Mouse (Mus musculus): ENCODE measurements around the gene Alox15. TPM values are rescaled to one million over a fixed set of nuclear protein-coding genes. Genes with fewer than 3 reads are reported as not detected.

The Alox15 gene
- polyA plus RNA-seq (2014; fragmentation: Nextera tagmentation; extraction: Ambion mirVana): 1.0 and 2.1 TPM in 2 replicates

DNA sequence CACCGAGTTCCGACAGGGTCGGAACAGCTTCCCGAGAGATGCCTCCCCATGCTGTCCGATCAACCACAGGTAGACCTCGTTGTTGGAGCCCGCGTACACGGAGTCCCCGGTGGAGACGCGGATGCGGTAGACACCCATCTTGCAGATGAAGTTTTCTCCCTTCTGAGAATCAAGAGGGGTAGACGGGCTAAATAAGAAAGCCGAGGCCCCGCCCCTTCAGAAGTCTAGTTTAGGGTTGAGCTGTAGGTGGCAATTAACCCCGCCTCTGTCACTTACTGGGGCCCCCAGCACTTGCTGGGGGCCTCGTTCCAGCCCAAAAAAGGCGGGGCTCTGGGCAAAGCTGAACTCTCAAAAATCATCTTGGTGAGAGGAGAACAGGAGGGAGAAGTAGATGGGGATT, at the start of gene Alox15:
Gene Alox15, minus strand, starts transcription at position 164 of the 400 bp plus-strand sequence.
- Histone ChIP-seq H3K4me1 (replicated peaks; ENCODE audit: control insufficient read depth, insufficient read depth, low read length) (peaks cover 7% of the 10 kb centered on the region), H3K4me3 (ENCODE audit: low read depth, low read length) (peak within 1 kb of the TSS; percentile 37), H3K36me3 (ENCODE audit: control insufficient read depth, insufficient read depth, low read length) (no peaks in the 10 kb centered on the region), H3K9me3 (ENCODE audit: control insufficient read depth, low read length) (no peaks in the 10 kb centered on the region), H3K27me3 (replicated peaks; ENCODE audit: control insufficient read depth, insufficient read depth, low read length) (peaks cover 56% of the 10 kb centered on the region), H3K27ac (ENCODE audit: low read depth, low read length) (no peak within 1 kb of the TSS), H3K9ac (ENCODE audit: low read depth, low read length) (no peak within 1 kb of the TSS), H3K4me2 (peak within 1 kb of the TSS; percentile 72)
- DNase-seq (ENCODE audit: low spot score) (no peak), ATAC-seq (replicated peaks; ENCODE audit: low FRiP score) (no peak)
- under 1% methylated on average over 19 of the region's 19 CpGs for WGBS

DNA sequence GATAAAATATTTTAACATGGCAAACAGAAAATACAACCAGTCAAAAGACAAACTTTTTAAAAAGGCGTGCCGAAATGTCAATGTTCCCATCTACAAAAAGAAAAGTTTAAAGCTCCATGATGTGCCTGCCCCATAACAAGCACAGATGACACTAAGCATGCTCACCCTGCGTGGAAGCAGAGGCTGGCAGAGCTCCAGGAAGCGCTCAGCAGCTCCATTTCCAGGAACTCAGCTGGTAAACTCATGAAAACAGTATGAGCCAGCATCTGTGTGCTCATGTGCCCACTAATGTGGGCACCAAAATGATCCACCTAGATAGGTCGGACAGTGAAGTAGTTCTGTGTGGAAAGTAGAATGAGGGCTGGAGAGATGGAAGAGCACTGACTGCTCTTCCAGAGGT, 37.6 kb upstream of the Alox15 start:
- Histone ChIP-seq H3K4me3 (ENCODE audit: low read depth, low read length) (no peak overlapping the region), H3K27me3 (replicated peaks; ENCODE audit: control insufficient read depth, insufficient read depth, low read length) (no peaks in the 10 kb centered on the region), H3K9me3 (ENCODE audit: control insufficient read depth, low read length) (no peaks in the 10 kb centered on the region), H3K9ac (ENCODE audit: low read depth, low read length) (no peak overlapping the region), H3K36me3 (ENCODE audit: control insufficient read depth, insufficient read depth, low read length) (peaks cover 14% of the 10 kb centered on the region), H3K4me2 (no peak overlapping the region), H3K27ac (ENCODE audit: low read depth, low read length) (no peak overlapping the region), H3K4me1 (replicated peaks; ENCODE audit: control insufficient read depth, insufficient read depth, low read length) (no peaks in the 10 kb centered on the region)
- ATAC-seq (replicated peaks; ENCODE audit: low FRiP score): no peak
- peak; percentile 21 for DNase-seq (ENCODE audit: low spot score)
- WGBS: 87% methylated on average over 5 of the region's 5 CpGs

GRCm38 (mm10) chr11:70387436-70387835, 35.6 kb upstream of the Alox15 start:
- Histone ChIP-seq H3K36me3 (ENCODE audit: control insufficient read depth, insufficient read depth, low read length) (0 out of 2 replicates have a peak, but pooled peaks cover 2% of the 10 kb centered on the region), H3K4me3 (ENCODE audit: low read depth, low read length) (no peak overlapping the region), H3K4me2 (no peak overlapping the region), H3K9ac (ENCODE audit: low read depth, low read length) (no peak overlapping the region), H3K27me3 (replicated peaks; ENCODE audit: control insufficient read depth, insufficient read depth, low read length) (no peaks in the 10 kb centered on the region), H3K27ac (ENCODE audit: low read depth, low read length) (no peak overlapping the region), H3K9me3 (ENCODE audit: control insufficient read depth, low read length) (no peaks in the 10 kb centered on the region), H3K4me1 (replicated peaks; ENCODE audit: control insufficient read depth, insufficient read depth, low read length) (no peaks in the 10 kb centered on the region)
- ATAC-seq (replicated peaks; ENCODE audit: low FRiP score) (no peak), DNase-seq (ENCODE audit: low spot score) (peak; percentile 29)
- 75% methylated on average over 5 of the region's 5 CpGs for WGBS

GRCm38 (mm10) chr11:70384136-70384535, 32.3 kb upstream of the Alox15 start:
- Histone ChIP-seq H3K9ac (ENCODE audit: low read depth, low read length) (no peak overlapping the region), H3K4me3 (ENCODE audit: low read depth, low read length) (no peak overlapping the region), H3K27me3 (replicated peaks; ENCODE audit: control insufficient read depth, insufficient read depth, low read length) (no peaks in the 10 kb centered on the region), H3K9me3 (ENCODE audit: control insufficient read depth, low read length) (no peaks in the 10 kb centered on the region), H3K4me2 (no peak overlapping the region), H3K27ac (ENCODE audit: low read depth, low read length) (no peak overlapping the region), H3K36me3 (ENCODE audit: control insufficient read depth, insufficient read depth, low read length) (no peaks in the 10 kb centered on the region), H3K4me1 (replicated peaks; ENCODE audit: control insufficient read depth, insufficient read depth, low read length) (no peaks in the 10 kb centered on the region)
- 87% methylated on average over 3 of the region's 3 CpGs for WGBS
- no peak for DNase-seq (ENCODE audit: low spot score)
- ATAC-seq (replicated peaks; ENCODE audit: low FRiP score): no peak

DNA sequence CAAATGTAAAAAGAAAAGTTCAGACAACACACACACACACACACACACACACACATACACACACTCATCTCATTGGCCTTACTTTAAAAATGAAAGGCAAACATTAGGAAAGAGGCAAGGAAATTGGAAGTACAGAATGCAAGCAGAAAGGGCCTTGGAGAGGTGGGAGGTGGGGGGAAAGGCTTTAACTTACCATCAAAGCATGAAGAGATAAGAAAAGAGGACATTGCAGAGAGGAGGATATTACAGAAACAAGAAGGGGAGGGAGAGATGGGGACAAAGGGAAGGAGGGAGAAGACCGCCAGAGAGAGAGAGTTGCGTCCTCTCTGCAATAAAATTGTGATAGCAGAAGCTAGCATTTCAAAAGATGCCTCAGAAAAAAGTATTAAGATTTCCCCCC, 29.5 kb upstream of the Alox15 start:
- ATAC-seq (replicated peaks; ENCODE audit: low FRiP score) (no peak), DNase-seq (ENCODE audit: low spot score) (peak; percentile 8)
- no peaks in the 10 kb centered on the region for H3K36me3 ChIP-seq (ENCODE audit: control insufficient read depth, insufficient read depth, low read length)
- no peak overlapping the region for H3K27ac ChIP-seq (ENCODE audit: low read depth, low read length)
- H3K4me3 ChIP-seq (ENCODE audit: low read depth, low read length): no peak overlapping the region
- 64% methylated on average over 2 of the region's 2 CpGs for WGBS
- H3K4me1 ChIP-seq (replicated peaks; ENCODE audit: control insufficient read depth, insufficient read depth, low read length): no peaks in the 10 kb centered on the region
- H3K9ac ChIP-seq (ENCODE audit: low read depth, low read length): no peak overlapping the region
- no peaks in the 10 kb centered on the region for H3K27me3 ChIP-seq (replicated peaks; ENCODE audit: control insufficient read depth, insufficient read depth, low read length)
- no peaks in the 10 kb centered on the region for H3K9me3 ChIP-seq (ENCODE audit: control insufficient read depth, low read length)
- no peak overlapping the region for H3K4me2 ChIP-seq

- ATAC-seq (replicated peaks; ENCODE audit: low FRiP score): no peak
- no peaks in the 10 kb centered on the region for H3K4me1 ChIP-seq (replicated peaks; ENCODE audit: control insufficient read depth, insufficient read depth, low read length)
Observed at GRCm38 (mm10) chr11:70380478-70381005, 28.7 kb upstream of the Alox15 start.

GRCm38 (mm10) chr11:70376054-70376453, 24.2 kb upstream of the Alox15 start:
- WGBS: 46% methylated on average over 6 of the region's 6 CpGs
- no peak overlapping the region for H3K27ac ChIP-seq (ENCODE audit: low read depth, low read length)
- no peak overlapping the region for H3K9ac ChIP-seq (ENCODE audit: low read depth, low read length)
- no peak overlapping the region for H3K4me3 ChIP-seq (ENCODE audit: low read depth, low read length)
- H3K4me1 ChIP-seq (replicated peaks; ENCODE audit: control insufficient read depth, insufficient read depth, low read length): no peaks in the 10 kb centered on the region
- DNase-seq (ENCODE audit: low spot score) (peak; percentile 22), ATAC-seq (replicated peaks; ENCODE audit: low FRiP score) (no peak)
- no peaks in the 10 kb centered on the region for H3K36me3 ChIP-seq (ENCODE audit: control insufficient read depth, insufficient read depth, low read length)
- no peak overlapping the region for H3K4me2 ChIP-seq
- no peaks in the 10 kb centered on the region for H3K9me3 ChIP-seq (ENCODE audit: control insufficient read depth, low read length)
- no peaks in the 10 kb centered on the region; the same call in 1 of the 2 replicates for H3K27me3 ChIP-seq (replicated peaks; ENCODE audit: control insufficient read depth, insufficient read depth, low read length)

More at GRCm38 (mm10) chr11:70380478-70381005, 28.7 kb upstream of the Alox15 start:
- Histone ChIP-seq H3K4me3 (ENCODE audit: low read depth, low read length) (no peak overlapping the region), H3K27ac (ENCODE audit: low read depth, low read length) (no peak overlapping the region), H3K36me3 (ENCODE audit: control insufficient read depth, insufficient read depth, low read length) (no peaks in the 10 kb centered on the region), H3K9me3 (ENCODE audit: control insufficient read depth, low read length) (no peaks in the 10 kb centered on the region), H3K9ac (ENCODE audit: low read depth, low read length) (no peak overlapping the region), H3K4me2 (no peak overlapping the region), H3K27me3 (replicated peaks; ENCODE audit: control insufficient read depth, insufficient read depth, low read length) (no peaks in the 10 kb centered on the region)
- DNase-seq (ENCODE audit: low spot score): peak; percentile 17
- WGBS: 42% methylated on average over 1 of the region's 1 CpGs

GRCm38 (mm10) chr11:70374302-70374701, 22.5 kb upstream of the Alox15 start:
- no peaks in the 10 kb centered on the region for H3K36me3 ChIP-seq (ENCODE audit: control insufficient read depth, insufficient read depth, low read length)
- H3K27ac ChIP-seq (ENCODE audit: low read depth, low read length): no peak overlapping the region
- H3K27me3 ChIP-seq (replicated peaks; ENCODE audit: control insufficient read depth, insufficient read depth, low read length): no peaks in the 10 kb centered on the region; the same call in 1 of the 2 replicates
- no peak overlapping the region for H3K4me2 ChIP-seq
- DNase-seq (ENCODE audit: low spot score) (peak; percentile 28), ATAC-seq (replicated peaks; ENCODE audit: low FRiP score) (no peak)
- no peaks in the 10 kb centered on the region for H3K9me3 ChIP-seq (ENCODE audit: control insufficient read depth, low read length)
- H3K4me1 ChIP-seq (replicated peaks; ENCODE audit: control insufficient read depth, insufficient read depth, low read length): no peaks in the 10 kb centered on the region
- H3K9ac ChIP-seq (ENCODE audit: low read depth, low read length): no peak overlapping the region
- WGBS: 40% methylated on average over 3 of the region's 3 CpGs
- H3K4me3 ChIP-seq (ENCODE audit: low read depth, low read length): no peak overlapping the region

DNA sequence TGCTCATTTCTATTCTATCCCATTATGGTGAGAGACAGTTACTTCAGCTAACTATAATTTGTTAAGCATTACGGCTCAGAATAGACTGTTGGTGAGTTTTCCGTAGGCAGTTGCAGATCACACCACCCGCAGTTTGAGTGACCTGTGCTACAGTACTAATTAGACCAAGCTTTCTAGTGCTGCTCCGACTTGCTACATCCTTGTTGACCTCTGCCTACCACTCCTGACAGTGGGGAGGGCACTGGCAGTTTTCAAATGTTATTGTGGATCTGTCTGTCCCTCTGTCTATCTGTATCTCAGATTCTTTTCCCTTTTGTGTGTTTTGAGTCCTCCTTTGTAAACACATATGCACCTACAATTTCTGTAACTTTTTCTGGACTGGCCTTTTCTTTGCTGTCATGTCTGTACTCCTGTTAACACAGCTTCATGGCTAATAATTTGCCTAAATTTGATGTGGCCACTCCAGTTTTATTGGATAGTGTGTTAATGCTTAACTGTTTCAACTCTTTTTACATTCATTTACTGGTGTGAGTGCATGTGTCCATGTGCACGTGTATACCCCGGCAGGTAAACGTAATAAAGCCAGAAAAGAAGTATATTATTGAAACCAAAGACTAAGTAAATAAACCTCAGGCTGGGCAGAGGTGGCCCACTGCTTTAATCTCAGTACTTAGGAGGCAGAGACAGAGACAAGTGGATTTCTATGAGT, 21.2 kb upstream of the Alox15 start:
- H3K4me1 ChIP-seq (replicated peaks; ENCODE audit: control insufficient read depth, insufficient read depth, low read length): no peaks in the 10 kb centered on the region
- no peaks in the 10 kb centered on the region for H3K9me3 ChIP-seq (ENCODE audit: control insufficient read depth, low read length)
- H3K36me3 ChIP-seq (ENCODE audit: control insufficient read depth, insufficient read depth, low read length): no peaks in the 10 kb centered on the region
- no peak overlapping the region for H3K4me2 ChIP-seq
- H3K4me3 ChIP-seq (ENCODE audit: low read depth, low read length): no peak overlapping the region
- ATAC-seq (replicated peaks; ENCODE audit: low FRiP score): no peak
- peak; percentile 7 for DNase-seq (ENCODE audit: low spot score)
- H3K9ac ChIP-seq (ENCODE audit: low read depth, low read length): no peak overlapping the region
- H3K27me3 ChIP-seq (replicated peaks; ENCODE audit: control insufficient read depth, insufficient read depth, low read length): no peaks in the 10 kb centered on the region; the same call in 1 of the 2 replicates
- no peak overlapping the region for H3K27ac ChIP-seq (ENCODE audit: low read depth, low read length)
- WGBS: 75% methylated on average over 7 of the region's 7 CpGs
